Mouse (Mus musculus): Measurements from ENCODE around the gene Pnisr.

GRCm38 (mm10) chr4:21885831-21886230 lies 38.4 kb downstream of the Pnisr start:
- TF ChIP-seq CTCF (IDR thresholded peaks at IDR 0.05; ENCODE audit: borderline replicate concordance, insufficient read depth, low read length): no peak
- no peak for TF ChIP-seq POLR2A (IDR thresholded peaks at IDR 0.05; ENCODE audit: low read depth, low read length)
